Mouse (Mus musculus): ENCODE measurements at regions not wholly inside any gene's neighbourhood (a gene's known extent, or its start where the extent isn't known, plus 50 kb on each side); places are given as distances from the start of the nearest gene placed in this dataset.

DNA sequence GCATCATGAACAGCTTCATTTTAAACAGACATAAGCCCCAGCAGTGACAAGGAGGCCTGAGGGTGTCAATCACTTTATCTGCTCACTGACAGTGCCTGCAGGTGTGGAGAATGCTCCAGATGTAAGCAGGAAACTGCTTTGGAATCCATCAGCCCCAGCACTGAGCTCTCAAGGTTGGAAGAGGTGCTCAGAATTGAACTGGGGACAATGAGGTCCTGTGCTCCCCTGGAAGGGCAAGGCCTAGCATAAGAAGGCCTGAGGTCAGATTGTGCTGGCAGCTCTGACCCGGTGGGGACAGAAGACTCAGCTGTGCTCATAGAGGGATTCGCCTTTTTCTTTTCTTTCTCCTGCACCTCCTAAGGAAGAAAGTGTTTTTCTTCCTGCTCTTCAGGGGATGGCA is 82.2 kb upstream of the Lgalsl start:
- Histone ChIP-seq H3K4me3 (no peak overlapping the region), H3K27ac (no peak overlapping the region)
- intact Hi-C loops (cut with DNase I): loop anchor here (5.0 kb wide), 2 partner anchors 216 to 466 kb away; no protein-coding TSS in a partner anchor
- no peak for TF ChIP-seq CTCF (IDR thresholded peaks at IDR 0.05)
- DNase-seq (ENCODE audit: extremely low spot score in 1 of 2, low spot score in 2 of 2): no peak

DNA sequence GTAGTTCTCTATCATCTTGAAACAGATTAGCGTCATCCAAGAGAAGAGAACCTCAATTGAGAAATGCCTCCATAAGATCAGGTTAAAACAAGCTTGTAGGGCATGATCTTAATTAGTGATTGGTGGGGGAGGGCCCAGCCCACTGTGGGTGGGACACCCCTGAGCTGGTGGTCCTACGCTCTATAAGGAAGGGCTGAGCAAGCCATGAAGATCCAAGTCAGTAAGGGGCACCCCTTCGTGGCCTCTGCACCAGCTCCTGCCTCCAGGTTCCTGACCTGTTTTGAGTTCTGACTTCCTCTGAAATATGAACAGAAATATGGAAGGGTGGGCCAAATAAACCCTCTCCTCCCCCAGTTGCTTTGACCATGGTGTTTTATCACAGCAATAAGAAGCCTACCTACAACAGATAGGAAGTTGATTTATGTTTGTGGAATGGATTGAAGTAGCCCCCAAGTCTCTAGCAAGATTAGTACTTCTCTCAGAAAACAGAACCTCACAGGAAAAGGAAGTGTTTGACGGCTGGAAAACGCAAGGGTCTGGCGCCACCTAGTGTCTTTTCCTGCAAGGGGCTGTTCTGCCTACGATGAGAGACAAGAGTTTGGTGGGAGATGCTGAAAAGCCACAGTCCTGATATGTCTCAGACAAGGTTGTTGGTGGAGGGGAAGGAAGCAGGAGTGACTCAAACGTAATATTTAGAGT is 82.9 kb upstream of the Lgalsl start:
- Histone ChIP-seq H3K27ac (no peak overlapping the region), H3K4me3 (no peak overlapping the region)
- intact Hi-C loops (cut with DNase I): loop anchor here (1.0 to 5.0 kb wide), 8 partner anchors 55 to 466 kb away; partner anchors contain the start of genes Aftph, Lgalsl and Peli1
- TF ChIP-seq CTCF (IDR thresholded peaks at IDR 0.05): peak; percentile 91
- DNase-seq (ENCODE audit: extremely low spot score in 1 of 2, low spot score in 2 of 2): peak; percentile 79 to 89

DNA sequence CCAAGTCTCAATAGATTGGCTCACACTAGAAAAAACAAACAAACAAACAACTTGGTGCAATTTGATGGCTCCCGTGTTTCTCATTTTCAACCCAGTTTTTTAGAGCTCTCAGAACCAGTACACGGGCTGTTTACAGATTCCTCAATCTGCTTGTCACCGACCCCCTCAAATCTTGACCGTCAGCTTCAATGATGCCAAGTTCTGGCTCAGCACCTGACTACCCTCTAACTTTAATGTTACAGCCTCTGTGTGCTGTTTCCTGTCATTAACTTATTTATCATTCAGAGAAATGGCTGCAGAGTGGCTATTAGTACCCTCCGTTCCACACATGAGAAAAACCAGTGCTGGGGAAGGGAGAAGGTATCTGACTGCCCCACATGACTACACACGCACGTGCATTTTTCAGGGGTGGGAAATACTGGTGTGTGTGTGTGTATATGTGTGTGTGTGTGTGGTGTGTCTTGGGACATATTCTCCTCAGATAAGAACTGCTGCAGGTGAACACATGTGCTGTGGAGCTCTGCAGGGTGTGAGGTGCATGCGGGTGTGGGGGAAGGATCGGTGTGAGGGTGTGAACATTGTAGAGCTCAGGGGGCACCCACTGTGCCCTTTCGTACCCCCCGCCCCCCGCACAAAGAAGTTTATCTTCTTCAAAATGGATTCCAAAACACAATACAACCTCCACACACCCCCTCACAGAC is 83.6 kb upstream of the Lgalsl start:
- TF ChIP-seq CTCF (IDR thresholded peaks at IDR 0.05): no peak
- no peak for DNase-seq (ENCODE audit: extremely low spot score in 1 of 2, low spot score in 2 of 2)
- Histone ChIP-seq H3K4me3 (no peak overlapping the region), H3K27ac (no peak overlapping the region)
- intact Hi-C loops (cut with DNase I): loop anchor here (1.0 to 5.0 kb wide), 8 partner anchors 56 to 467 kb away; partner anchors contain the start of genes Aftph, Lgalsl and Peli1

DNA sequence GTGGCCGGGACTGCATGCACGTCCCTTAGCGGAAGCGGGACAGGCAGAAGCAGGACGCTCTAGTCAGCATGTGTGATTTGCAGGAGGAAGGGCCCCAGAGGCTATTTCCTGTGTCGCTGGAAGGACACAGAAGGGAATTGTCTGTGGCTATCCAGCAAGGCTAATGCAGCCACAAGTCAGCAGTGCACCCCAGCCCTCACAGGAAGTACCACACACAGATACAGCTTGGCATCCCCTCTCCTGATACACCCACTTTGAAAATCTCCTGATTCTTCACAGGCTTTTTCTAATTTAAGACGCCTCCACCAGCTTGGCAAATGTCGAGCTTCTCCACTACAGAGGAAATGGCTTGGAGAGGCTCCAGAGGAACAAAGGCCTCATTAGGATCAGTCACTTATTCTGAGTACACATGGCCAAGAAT is 84.3 kb upstream of the Lgalsl start:
- TF ChIP-seq CTCF (IDR thresholded peaks at IDR 0.05): no peak; the same call in 1 of the 2 replicates
- DNase-seq (ENCODE audit: extremely low spot score in 1 of 2, low spot score in 2 of 2): peak; percentile 33 to 51
- H3K4me3 ChIP-seq: no peak overlapping the region
- intact Hi-C loops (cut with DNase I): loop anchor here (2.0 to 5.0 kb wide), 3 partner anchors 56 to 174 kb away; partner anchors contain the start of gene Aftph
- peak overlapping the region; percentile 25 for H3K27ac ChIP-seq

DNA sequence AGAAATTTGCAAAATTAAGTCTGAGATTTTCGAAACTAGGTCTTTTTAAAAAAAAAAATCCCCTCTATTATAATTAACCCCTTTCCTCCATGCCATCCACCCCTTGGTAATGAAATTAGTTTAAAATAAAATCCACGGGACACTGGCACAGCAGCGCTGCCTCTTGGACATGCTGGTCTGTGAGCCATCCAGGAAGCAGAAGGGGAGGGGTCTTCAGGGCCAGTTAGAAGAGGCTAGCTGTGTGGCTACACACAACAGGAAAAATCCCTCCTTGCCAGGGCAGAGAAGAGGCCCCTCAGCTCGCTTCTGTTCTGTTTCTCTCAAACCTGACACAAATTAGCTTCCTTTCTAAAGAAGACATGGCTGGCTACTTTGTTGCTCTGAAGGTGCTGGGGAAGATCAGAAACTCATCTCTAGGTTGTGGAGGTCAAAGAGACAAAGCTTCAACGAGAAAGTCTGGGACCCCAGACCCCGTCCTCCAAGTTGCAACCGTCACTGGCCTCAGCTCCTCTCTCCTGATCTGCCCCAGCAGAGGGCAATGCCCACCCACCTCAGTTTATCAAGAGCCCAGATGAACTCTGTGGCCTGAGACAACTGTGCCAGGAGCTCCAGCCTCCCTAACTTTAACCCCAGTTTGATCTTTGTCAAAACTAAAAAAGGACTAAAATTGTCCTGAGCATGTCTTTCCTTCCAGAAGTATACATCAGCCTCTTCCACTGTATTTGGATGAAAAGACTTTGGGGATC is 85.0 kb upstream of the Lgalsl start:
- intact Hi-C loops (cut with DNase I): loop anchor here (2.0 to 5.0 kb wide), 3 partner anchors 57 to 175 kb away; partner anchors contain the start of gene Aftph
- TF ChIP-seq CTCF (IDR thresholded peaks at IDR 0.05): peak; percentile 30
- no peak overlapping the region for H3K4me3 ChIP-seq
- peak overlapping the region; percentile 25 for H3K27ac ChIP-seq
- DNase-seq (ENCODE audit: extremely low spot score in 1 of 2, low spot score in 2 of 2): no peak

DNA sequence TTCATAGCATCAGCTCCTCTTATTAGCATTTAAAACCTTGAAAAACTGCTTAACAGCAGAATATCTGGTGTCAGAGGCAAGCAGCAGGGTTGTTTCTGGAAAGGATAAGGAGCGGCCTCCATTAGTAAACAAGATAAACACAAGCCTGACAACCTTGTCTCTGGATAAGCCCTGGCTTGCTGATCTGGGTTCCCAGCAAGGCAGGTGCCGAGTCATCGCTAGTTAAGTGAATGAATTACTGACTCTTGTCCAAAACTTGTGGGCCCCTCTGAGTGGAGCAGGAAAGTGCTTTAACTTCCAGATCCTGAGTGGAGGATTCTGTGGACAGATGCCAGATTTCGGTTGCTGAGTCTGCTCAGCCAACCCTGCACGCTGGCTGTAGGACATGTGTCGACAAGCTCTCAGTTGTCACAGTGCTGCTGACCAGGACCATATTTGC is 85.6 kb upstream of the Lgalsl start:
- no peak for DNase-seq (ENCODE audit: extremely low spot score in 1 of 2, low spot score in 2 of 2)
- intact Hi-C loops (cut with DNase I): loop anchor here (5.0 kb wide), 1 partner anchor 111 kb away; no protein-coding TSS in a partner anchor

DNA sequence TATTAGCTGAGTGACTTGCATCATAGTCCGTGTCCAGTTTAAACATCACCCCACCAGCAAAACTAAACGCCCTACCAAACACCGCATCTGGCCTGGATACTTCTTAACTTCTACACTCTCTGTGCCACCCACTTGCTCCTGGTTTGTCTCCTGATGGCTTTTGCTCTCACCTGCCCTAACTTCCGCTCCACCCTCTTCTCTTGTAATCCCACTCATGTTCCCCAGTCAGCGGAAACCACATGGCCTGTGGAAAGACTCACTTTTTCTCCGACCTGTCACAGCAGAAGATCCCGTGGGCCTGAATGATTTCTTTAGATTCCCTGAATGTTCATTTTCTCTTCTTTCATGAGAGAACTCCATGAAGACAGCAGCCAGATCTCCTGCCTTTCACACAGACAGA is 86.1 kb upstream of the Lgalsl start:
- no peak for TF ChIP-seq CTCF (IDR thresholded peaks at IDR 0.05)
- intact Hi-C loops (cut with DNase I): loop anchor here (5.0 kb wide), 1 partner anchor 110 kb away; no protein-coding TSS in a partner anchor
- Histone ChIP-seq H3K4me3 (no peak overlapping the region), H3K27ac (no peak overlapping the region)
- no peak for DNase-seq (ENCODE audit: extremely low spot score in 1 of 2, low spot score in 2 of 2)

More for the DNA sequence above, 85.6 kb upstream of the Lgalsl start:
- TF ChIP-seq CTCF (IDR thresholded peaks at IDR 0.05): no peak
- Histone ChIP-seq H3K4me3 (no peak overlapping the region), H3K27ac (peak overlapping the region; percentile 25; the same call in 1 of the 2 replicates)

DNA sequence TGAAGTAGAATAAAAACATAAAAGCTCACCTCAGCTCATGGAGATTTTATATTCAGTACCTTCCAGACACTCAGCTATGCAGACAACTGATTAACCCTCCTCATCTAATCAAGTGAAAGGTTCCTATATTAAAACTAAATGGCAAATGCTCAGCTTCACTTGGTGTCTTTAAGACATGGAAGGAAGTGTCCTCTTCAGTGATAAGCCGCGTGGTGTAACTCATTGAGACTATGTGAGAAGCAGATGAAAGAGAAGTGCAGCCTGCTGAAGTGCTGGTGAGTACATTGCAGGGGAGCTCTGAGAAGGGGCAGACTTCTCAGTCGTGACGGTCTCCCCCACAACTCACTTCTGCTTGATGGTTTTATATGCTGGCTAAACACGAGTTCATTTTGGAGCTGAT is 86.6 kb upstream of the Lgalsl start:
- TF ChIP-seq CTCF (IDR thresholded peaks at IDR 0.05): no peak
- Histone ChIP-seq H3K4me3 (no peak overlapping the region), H3K27ac (no peak overlapping the region)
- no peak for DNase-seq (ENCODE audit: extremely low spot score in 1 of 2, low spot score in 2 of 2)
- intact Hi-C loops (cut with DNase I): loop anchor here (5.0 kb wide), 1 partner anchor 110 kb away; no protein-coding TSS in a partner anchor

DNA sequence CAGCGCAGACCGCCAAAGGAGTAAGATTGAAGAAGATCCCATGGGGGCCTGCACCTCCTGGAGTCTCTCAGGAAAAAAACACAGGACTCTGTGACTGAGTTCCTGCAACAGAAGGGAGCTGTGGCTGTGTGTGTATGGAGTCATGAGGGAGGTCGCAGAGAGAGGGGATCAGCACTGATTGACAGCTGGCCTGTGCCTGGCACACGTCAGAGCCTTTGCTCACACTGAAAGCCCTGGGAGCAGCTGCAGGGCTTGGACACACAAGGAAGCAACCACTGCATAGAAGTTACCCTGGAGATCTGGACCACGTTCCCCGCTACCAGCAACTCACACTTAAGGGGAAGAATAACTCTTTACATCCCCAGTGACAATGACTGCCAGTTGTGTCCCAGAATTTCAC is 92.3 kb upstream of the Lgalsl start:
- no peak for TF ChIP-seq CTCF (IDR thresholded peaks at IDR 0.05)
- Histone ChIP-seq H3K27ac (no peak overlapping the region), H3K4me3 (no peak overlapping the region)
- no peak for DNase-seq (ENCODE audit: extremely low spot score in 1 of 2, low spot score in 2 of 2)
- intact Hi-C loops (cut with DNase I): no loop called here

DNA sequence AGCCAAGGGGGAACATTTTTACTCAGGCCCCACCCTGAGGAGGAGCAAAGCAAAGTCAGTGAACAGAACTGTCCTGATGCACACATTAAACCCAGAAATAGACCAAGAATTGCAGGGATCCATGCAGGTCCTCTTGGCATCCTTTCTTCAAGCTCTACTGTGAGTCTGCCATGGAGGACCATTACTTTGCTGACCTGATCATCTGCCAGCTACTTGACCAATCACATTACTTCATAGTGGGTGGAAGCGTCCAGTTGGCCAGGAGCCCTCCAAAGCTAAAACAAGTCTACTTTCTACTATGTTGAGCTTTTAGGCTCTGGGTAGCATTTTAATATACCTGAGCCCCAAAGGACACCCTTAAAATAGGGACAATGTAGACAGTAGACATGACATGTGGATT is 98.6 kb upstream of the Lgalsl start:
- H3K4me3 ChIP-seq: no peak overlapping the region
- intact Hi-C loops (cut with DNase I): no loop called here
- TF ChIP-seq CTCF (IDR thresholded peaks at IDR 0.05): no peak
- no peak for DNase-seq (ENCODE audit: extremely low spot score in 1 of 2, low spot score in 2 of 2)
- H3K27ac ChIP-seq: no peak overlapping the region

DNA sequence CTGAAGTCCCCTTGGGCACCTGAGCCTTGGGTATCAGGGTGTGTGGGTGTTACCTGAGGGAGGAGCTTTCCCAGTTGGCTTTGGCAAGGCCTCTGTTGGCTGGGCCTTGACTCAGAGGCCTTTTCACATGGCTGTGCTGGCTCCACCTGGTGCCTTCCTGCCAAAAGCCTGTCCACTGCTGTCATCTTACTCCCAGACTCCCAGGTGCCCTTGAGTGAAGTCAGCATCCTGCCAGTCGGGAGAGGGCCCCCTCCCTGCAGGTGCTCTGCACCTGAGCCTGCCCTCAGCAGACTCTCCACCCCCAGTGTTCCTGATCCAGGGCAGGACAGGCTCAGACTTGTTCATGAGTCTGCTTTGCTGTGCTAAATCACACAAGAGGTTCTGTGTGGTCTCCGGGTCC is 99.2 kb upstream of the Lgalsl start:
- TF ChIP-seq CTCF (IDR thresholded peaks at IDR 0.05): no peak
- intact Hi-C loops (cut with DNase I): no loop called here
- Histone ChIP-seq H3K27ac (no peak overlapping the region), H3K4me3 (no peak overlapping the region)
- no peak for DNase-seq (ENCODE audit: extremely low spot score in 1 of 2, low spot score in 2 of 2)
